Mouse (Mus musculus): ENCODE results near the gene Slu7. TPM values are rescaled to one million over a fixed set of nuclear protein-coding genes. Genes with fewer than 3 reads are reported as not detected.

The Slu7 gene
- polyA plus RNA-seq, 1 experiment: 6.2 TPM

DNA sequence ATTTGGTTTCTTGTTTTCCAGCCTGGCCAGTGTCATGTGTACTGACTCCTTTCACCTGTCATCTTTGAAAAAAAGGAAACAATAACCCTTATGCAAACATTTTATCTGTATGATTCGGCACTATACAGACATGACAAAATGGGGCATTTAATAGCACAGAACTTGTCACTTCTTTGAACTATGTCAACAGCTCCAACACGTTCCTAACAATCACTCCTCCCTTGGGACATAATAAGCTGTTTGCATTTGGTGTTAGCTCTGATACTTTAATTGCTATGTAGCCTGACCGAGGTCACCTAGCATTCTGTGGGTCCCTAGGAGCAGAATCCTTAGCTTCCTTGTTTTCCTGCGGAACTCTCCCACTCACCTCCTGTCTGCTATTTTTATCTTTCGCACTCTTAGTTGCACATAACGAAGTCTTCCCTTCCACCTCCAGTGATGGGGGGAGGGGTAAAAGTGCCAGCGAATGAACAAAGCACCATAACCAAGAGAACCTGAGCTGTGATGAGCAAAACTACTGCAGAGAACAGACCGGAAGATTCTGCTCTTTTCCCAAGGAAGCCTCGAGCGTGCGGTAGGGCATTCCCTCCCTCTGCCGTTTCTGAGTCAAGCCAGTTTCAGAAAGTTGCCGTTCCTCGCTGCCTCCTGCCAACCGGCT lies 29.3 kb upstream of the Slu7 start:
- peaks cover 3% of the 10 kb centered on the region for H3K4me1 ChIP-seq (ENCODE audit: control insufficient read depth, insufficient read depth, low read length)
- H3K4me3 ChIP-seq (ENCODE audit: control insufficient read depth, low read depth, low read length): no peak overlapping the region
- H3K36me3 ChIP-seq (ENCODE audit: control insufficient read depth, insufficient read depth, low read length): no peaks in the 10 kb centered on the region
- H3K27me3 ChIP-seq (ENCODE audit: control insufficient read depth, insufficient read depth, low read length): no peaks in the 10 kb centered on the region
- no peak overlapping the region for H3K27ac ChIP-seq (ENCODE audit: control insufficient read depth, insufficient read depth, low read depth, low read length)
- TF ChIP-seq POLR2A (IDR thresholded peaks at IDR 0.05; ENCODE audit: control insufficient read depth, low read depth, low read length): no peak
- TF ChIP-seq CTCF (IDR thresholded peaks at IDR 0.05; ENCODE audit: control insufficient read depth, insufficient read depth, insufficient replicate concordance, low read depth, low read length): no peak

DNA sequence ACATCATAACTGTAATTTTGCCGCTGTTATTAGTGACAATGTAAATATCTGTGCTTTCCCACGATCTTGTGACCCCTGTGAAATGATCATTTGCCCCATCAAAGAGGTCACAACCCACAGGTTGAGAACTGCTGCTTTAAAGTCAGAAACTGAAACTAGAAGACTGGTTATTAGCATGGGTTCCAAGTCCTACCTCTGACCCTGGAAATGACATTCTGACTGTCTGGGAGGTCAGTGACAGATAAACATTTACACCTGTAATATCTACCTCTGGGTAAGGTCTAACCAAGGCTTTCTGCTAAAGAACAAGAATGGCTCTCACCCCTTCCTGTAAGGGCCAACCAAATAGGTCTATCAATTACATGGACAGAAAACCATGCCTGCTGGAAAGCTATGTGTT lies 24.7 kb upstream of the Slu7 start:
- Histone ChIP-seq H3K27ac (ENCODE audit: control insufficient read depth, insufficient read depth, low read depth, low read length) (no peak overlapping the region), H3K4me1 (ENCODE audit: control insufficient read depth, insufficient read depth, low read length) (peaks cover 3% of the 10 kb centered on the region), H3K4me3 (ENCODE audit: control insufficient read depth, low read depth, low read length) (no peak overlapping the region), H3K27me3 (ENCODE audit: control insufficient read depth, insufficient read depth, low read length) (no peaks in the 10 kb centered on the region), H3K36me3 (ENCODE audit: control insufficient read depth, insufficient read depth, low read length) (no peaks in the 10 kb centered on the region)
- TF ChIP-seq POLR2A (IDR thresholded peaks at IDR 0.05; ENCODE audit: control insufficient read depth, low read depth, low read length) (no peak), CTCF (IDR thresholded peaks at IDR 0.05; ENCODE audit: control insufficient read depth, insufficient read depth, insufficient replicate concordance, low read depth, low read length) (no peak)

DNA sequence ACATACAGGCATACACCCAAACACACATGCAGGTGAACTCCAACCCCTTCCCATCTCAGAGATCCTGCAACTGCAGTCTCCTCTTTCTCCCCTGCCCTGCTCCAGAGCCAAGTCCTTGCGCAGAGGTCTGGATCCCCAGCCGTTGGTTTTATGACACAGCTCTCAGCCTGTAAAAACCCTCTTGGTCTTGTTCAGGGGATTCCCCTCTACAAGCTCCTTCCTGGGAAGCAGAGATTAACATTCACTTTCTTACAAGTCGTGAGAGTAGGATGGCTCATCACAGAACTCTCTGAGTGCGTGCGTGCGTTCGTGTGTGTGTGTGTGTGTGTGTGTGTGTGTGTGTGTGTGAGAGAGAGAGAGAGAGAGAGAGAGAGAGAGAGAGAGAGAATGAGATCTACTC lies 23.3 kb upstream of the Slu7 start:
- Histone ChIP-seq H3K4me1 (ENCODE audit: control insufficient read depth, insufficient read depth, low read length) (no peaks in the 10 kb centered on the region), H3K27ac (ENCODE audit: control insufficient read depth, insufficient read depth, low read depth, low read length) (no peak overlapping the region), H3K27me3 (ENCODE audit: control insufficient read depth, insufficient read depth, low read length) (no peaks in the 10 kb centered on the region), H3K4me3 (ENCODE audit: control insufficient read depth, low read depth, low read length) (no peak overlapping the region), H3K36me3 (ENCODE audit: control insufficient read depth, insufficient read depth, low read length) (no peaks in the 10 kb centered on the region)
- TF ChIP-seq POLR2A (IDR thresholded peaks at IDR 0.05; ENCODE audit: control insufficient read depth, low read depth, low read length) (no peak), CTCF (IDR thresholded peaks at IDR 0.05; ENCODE audit: control insufficient read depth, insufficient read depth, insufficient replicate concordance, low read depth, low read length) (no peak)

DNA sequence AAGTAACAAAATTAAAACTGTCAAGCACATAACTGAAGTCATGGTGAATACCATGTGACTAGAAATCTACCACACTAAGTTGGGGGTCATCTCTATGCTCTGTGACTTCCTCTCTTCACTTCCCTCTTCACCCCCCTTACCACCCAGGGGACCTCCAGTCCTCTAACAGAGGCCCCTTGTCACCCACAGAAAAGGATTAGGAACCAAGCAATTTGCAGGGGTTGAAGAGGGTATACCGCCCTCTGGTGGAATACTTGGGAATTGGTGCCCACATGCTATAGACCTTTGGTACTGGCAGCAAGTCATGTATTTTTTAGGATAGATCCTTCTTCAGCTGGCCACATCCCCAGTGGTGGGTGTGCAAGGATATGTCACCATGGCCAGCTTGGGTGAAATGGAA lies 22.1 kb upstream of the Slu7 start:
- Histone ChIP-seq H3K4me1 (ENCODE audit: control insufficient read depth, insufficient read depth, low read length) (no peaks in the 10 kb centered on the region), H3K27ac (ENCODE audit: control insufficient read depth, insufficient read depth, low read depth, low read length) (no peak overlapping the region), H3K4me3 (ENCODE audit: control insufficient read depth, low read depth, low read length) (no peak overlapping the region), H3K27me3 (ENCODE audit: control insufficient read depth, insufficient read depth, low read length) (no peaks in the 10 kb centered on the region), H3K36me3 (ENCODE audit: control insufficient read depth, insufficient read depth, low read length) (no peaks in the 10 kb centered on the region)
- peak; percentile 1; the same call in 1 of the 2 replicates for TF ChIP-seq CTCF (IDR thresholded peaks at IDR 0.05; ENCODE audit: control insufficient read depth, insufficient read depth, insufficient replicate concordance, low read depth, low read length)
- TF ChIP-seq POLR2A (IDR thresholded peaks at IDR 0.05; ENCODE audit: control insufficient read depth, low read depth, low read length): no peak

DNA sequence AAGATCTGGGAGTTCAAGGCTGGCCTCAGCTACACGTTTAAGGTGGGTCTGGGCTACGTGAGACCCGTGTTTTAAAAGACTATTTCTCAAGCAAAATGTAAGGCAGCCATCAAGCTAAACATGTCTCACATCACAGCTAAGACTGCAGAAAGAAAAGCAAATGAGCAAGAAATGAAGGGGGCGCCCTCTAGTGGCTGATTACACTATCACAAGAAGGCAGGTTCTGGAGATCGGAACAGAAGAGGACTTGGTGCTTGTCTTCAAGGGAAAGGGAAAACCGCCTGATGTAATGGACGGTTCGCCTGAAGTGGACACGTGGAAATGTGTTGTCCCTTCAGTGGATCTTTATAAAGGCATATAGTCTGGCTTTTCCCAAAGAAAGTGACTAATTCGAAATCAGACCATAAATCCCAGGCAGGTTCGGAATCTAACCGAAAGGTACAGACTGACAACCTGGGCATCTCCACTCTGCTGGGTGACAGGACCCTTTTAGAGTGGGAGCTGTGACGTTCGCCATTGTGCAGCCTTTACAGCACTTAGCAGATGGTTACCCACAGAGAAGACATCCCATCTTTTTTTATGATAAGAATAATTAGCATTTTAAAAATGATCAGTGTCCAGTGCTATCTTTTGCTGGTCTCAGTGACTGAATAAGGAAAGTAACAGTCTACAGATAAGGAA lies 20.6 kb upstream of the Slu7 start:
- H3K4me3 ChIP-seq (ENCODE audit: control insufficient read depth, low read depth, low read length): no peak overlapping the region
- peak; percentile 36; the same call in 1 of the 2 replicates for TF ChIP-seq CTCF (IDR thresholded peaks at IDR 0.05; ENCODE audit: control insufficient read depth, insufficient read depth, insufficient replicate concordance, low read depth, low read length)
- no peak for TF ChIP-seq POLR2A (IDR thresholded peaks at IDR 0.05; ENCODE audit: control insufficient read depth, low read depth, low read length)
- no peaks in the 10 kb centered on the region for H3K36me3 ChIP-seq (ENCODE audit: control insufficient read depth, insufficient read depth, low read length)
- H3K27ac ChIP-seq (ENCODE audit: control insufficient read depth, insufficient read depth, low read depth, low read length): no peak overlapping the region
- no peaks in the 10 kb centered on the region for H3K27me3 ChIP-seq (ENCODE audit: control insufficient read depth, insufficient read depth, low read length)
- H3K4me1 ChIP-seq (ENCODE audit: control insufficient read depth, insufficient read depth, low read length): no peaks in the 10 kb centered on the region

DNA sequence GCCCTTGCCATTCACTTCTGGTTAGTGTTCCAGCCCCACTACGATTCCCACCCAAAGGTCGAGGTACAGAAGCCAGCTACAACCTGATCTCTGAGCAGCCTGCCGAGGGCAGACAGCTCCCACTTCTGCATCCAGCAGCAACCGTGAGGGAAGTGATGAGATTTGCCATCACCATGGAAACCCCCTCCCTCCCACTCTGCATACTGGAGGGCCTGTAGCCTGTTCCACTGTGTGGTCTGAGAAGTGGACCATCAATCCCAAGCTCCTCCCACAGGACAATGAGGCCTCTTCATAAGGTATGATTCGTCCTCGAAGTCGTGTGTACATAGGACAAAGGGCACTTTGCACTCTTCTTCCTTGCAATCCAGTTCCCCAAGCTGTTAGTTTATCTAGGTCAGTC lies 16.3 kb upstream of the Slu7 start:
- TF ChIP-seq CTCF (IDR thresholded peaks at IDR 0.05; ENCODE audit: control insufficient read depth, insufficient read depth, insufficient replicate concordance, low read depth, low read length) (no peak), POLR2A (IDR thresholded peaks at IDR 0.05; ENCODE audit: control insufficient read depth, low read depth, low read length) (no peak)
- H3K4me1 ChIP-seq (ENCODE audit: control insufficient read depth, insufficient read depth, low read length): no peaks in the 10 kb centered on the region
- H3K4me3 ChIP-seq (ENCODE audit: control insufficient read depth, low read depth, low read length): no peak overlapping the region
- no peaks in the 10 kb centered on the region for H3K27me3 ChIP-seq (ENCODE audit: control insufficient read depth, insufficient read depth, low read length)
- H3K36me3 ChIP-seq (ENCODE audit: control insufficient read depth, insufficient read depth, low read length): 0 out of 2 replicates have a peak, but pooled peaks cover 1% of the 10 kb centered on the region
- no peak overlapping the region for H3K27ac ChIP-seq (ENCODE audit: control insufficient read depth, insufficient read depth, low read depth, low read length)

DNA sequence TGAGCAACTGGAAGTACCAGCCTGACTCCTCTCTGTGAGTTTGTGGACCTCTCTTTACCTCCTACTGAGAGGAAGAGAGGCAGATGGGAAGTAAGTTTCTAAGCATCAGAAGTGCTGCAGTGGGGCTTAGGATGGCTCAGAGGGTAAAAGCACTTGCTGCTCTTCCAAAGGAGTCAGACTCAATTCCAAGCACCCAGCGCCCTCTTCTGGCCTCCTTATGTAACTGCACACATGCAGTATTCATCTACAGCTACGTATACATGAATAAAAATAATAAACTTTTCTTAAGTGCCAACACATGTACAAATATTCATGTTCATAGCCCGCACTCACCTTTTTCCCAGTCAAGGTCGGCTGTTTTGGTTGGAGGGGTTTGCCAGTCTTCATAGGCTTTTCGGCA lies 9.2 kb upstream of the Slu7 start:
- Histone ChIP-seq H3K36me3 (ENCODE audit: control insufficient read depth, insufficient read depth, low read length) (peaks cover 3% of the 10 kb centered on the region), H3K4me1 (ENCODE audit: control insufficient read depth, insufficient read depth, low read length) (peaks cover 7% of the 10 kb centered on the region), H3K27ac (ENCODE audit: control insufficient read depth, insufficient read depth, low read depth, low read length) (no peak overlapping the region), H3K4me3 (ENCODE audit: control insufficient read depth, low read depth, low read length) (peak overlapping the region; percentile 33), H3K27me3 (ENCODE audit: control insufficient read depth, insufficient read depth, low read length) (no peaks in the 10 kb centered on the region)
- TF ChIP-seq POLR2A (IDR thresholded peaks at IDR 0.05; ENCODE audit: control insufficient read depth, low read depth, low read length): no peak
- peak; percentile 36; the same call in 1 of the 2 replicates for TF ChIP-seq CTCF (IDR thresholded peaks at IDR 0.05; ENCODE audit: control insufficient read depth, insufficient read depth, insufficient replicate concordance, low read depth, low read length)
